27 mouse cellular contexts compared by ENCODE assay signal in genomic region chr11:36020009-36020408, GRCm38 (mm10). TPM values are rescaled to one million over a fixed set of nuclear protein-coding genes. Genes with fewer than 3 reads are reported as not detected.
"Had no signal": no experiment of that assay in that cellular context is flagged by ENCODE, and none has a peak within 500 bp of the region (broad histone marks: within the 10 kb centered on the region; RNA-seq: fewer than 3 reads in every experiment).

No protein-coding gene starts in this region.

- H3K36me3 ChIP-seq: heart, embryonic 12.5 days; kidney, embryonic 15.5 days; limb, embryonic 10.5 days; limb, embryonic 12.5 days; liver, embryonic 13.5 days had no signal

- H3K9me3 ChIP-seq: heart, embryonic 10.5 days; hindbrain, embryonic 15.5 days; limb, embryonic 10.5 days; liver, embryonic 13.5 days had no signal

- H3K27me3 ChIP-seq: heart, embryonic 12.5 days; hindbrain, embryonic 13.5 days; hindbrain, embryonic 15.5 days; kidney, embryonic 15.5 days; liver, embryonic 13.5 days had no signal

- H3K4me1 ChIP-seq: heart, embryonic 10.5 days; heart, embryonic 12.5 days; hindbrain, embryonic 10.5 days; hindbrain, embryonic 13.5 days; hindbrain, embryonic 15.5 days; kidney, embryonic 15.5 days; limb, embryonic 10.5 days; limb, embryonic 12.5 days; liver, embryonic 13.5 days had no signal

- H3K9ac ChIP-seq: heart, embryonic 12.5 days; hindbrain, embryonic 13.5 days; hindbrain, embryonic 15.5 days; kidney, embryonic 15.5 days; limb, embryonic 12.5 days; liver, embryonic 13.5 days had no signal

- H3K27ac ChIP-seq: gastrocnemius, adult 2 months; heart, embryonic 10.5 days; hindbrain, embryonic 10.5 days; hindbrain, embryonic 13.5 days; hindbrain, embryonic 15.5 days; hindbrain, postnatal 0 days; kidney, embryonic 15.5 days; kidney, postnatal 0 days; limb, embryonic 10.5 days; limb, embryonic 12.5 days; liver, embryonic 13.5 days had no signal

- H3K4me2 ChIP-seq: heart, embryonic 12.5 days; hindbrain, embryonic 13.5 days; hindbrain, embryonic 15.5 days; kidney, embryonic 15.5 days; limb, embryonic 12.5 days; liver, embryonic 11.5 days; liver, embryonic 13.5 days had no signal

- ATAC-seq: hindbrain, postnatal 0 days had no signal

- H3K4me3 ChIP-seq: gastrocnemius, adult 2 months; heart, embryonic 10.5 days; heart, embryonic 12.5 days; hindbrain, embryonic 10.5 days; hindbrain, embryonic 13.5 days; hindbrain, embryonic 15.5 days; kidney, embryonic 15.5 days; limb, embryonic 10.5 days; limb, embryonic 12.5 days; liver, embryonic 13.5 days had no signal

- DNase-seq: gastrocnemius, adult 2 months; gastrocnemius, postnatal 10 days; gastrocnemius, postnatal 25 days; heart, adult 18-20 months; heart, postnatal 10 days; heart, postnatal 4 days; kidney, adult 11 months; kidney, adult 2 months; kidney, adult 9 months; kidney, postnatal 14 days; kidney, postnatal 36 days; layer of hippocampus, adult 9-11 months; layer of hippocampus, postnatal 36 days; liver; liver, embryonic 13.5 days had no signal

RNA-seq across cellular contexts. Expression of gene Wwc1, which starts 39.7 kb away (rescaled TPM):
- total RNA-seq: gastrocnemius, adult 2 months; granulocyte monocyte progenitor cell, adult 5-6 weeks had no signal
